Mouse (Mus musculus) mature B cell (primary cell): ENCODE data around the gene Plekhm2.

Experiments
- in situ Hi-C: fragments of 300-500 bp; cut with MboI; formaldehyde crosslinking; loops from 2 replicates; pipeline ENCODE4 v1.14.3; 2019

Plekhm2 gene

DNA sequence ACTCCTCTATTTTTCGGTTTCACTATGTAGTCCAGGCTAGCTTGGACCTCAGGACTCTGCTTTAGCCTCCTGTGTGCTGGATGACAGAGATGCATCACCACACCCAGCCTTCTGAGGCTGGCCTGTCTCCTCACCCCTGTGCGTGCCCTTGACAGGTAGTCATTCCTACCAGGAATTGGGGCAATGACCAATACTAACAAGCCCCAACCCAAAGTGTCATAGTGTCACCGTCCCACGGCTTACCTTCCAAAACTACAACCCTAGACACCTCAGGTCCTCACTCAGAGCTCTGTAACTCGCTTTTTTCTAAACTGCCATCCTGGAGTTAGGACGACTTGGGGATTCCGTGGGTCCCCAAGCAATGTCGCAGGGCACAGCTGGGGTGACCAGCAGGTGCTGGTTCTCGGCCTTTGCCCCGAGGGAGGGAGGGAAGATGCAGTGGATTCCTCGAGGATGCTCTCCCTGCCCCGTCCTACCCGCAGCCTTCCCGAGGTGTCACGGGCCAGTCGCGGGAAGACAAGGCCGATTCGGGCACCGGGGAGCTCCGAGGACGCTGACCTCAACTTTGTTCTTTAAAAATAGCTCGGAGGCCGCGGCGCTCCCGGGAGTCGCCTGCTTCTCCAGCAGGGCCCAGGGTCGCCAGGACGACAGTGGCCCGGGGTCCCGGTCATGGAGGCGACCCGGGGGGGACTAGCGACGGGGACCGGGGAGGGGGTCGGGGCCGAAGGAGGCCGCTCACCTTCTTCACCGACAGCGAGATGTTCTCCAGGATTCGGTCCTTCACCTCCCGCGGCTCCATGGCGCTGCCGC, 1.4 kb downstream of the Plekhm2 start:
- in situ Hi-C loops: no loop called here

- in situ Hi-C loops: no loop called here
These were observed 3.8 kb downstream of the Plekhm2 start for GRCm38 (mm10) chr4:141660884-141661283.

DNA sequence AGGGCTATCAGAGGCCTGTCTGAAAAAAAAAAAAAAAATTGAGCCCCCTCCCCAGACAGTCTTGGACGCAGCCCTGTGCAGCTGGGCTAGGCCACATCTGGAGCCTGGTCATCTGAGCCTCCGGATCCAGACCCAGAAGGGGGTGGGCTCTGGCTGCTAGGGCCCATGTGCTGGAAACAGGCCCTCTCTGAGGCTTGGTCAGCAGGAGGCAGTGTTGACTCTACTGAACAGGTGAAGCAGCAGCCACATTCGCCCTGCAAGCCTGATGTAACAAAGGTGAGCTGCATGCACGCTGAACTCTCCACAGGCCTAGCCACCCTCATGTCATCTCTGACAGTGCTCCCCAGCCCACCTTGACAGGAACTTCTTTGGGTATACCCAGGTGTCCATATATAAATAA, 5.0 kb downstream of the Plekhm2 start:
- in situ Hi-C loops: no loop called here

GRCm38 (mm10) chr4:141658846-141659484, 5.7 kb downstream of the Plekhm2 start:
- in situ Hi-C loops: no loop called here

- in situ Hi-C loops: no loop called here
These were observed 7.8 kb downstream of the Plekhm2 start for GRCm38 (mm10) chr4:141656932-141657331.

GRCm38 (mm10) chr4:141655908-141656608, 8.6 kb downstream of the Plekhm2 start:
- in situ Hi-C loops: no loop called here

GRCm38 (mm10) chr4:141654509-141654908, 10.2 kb downstream of the Plekhm2 start:
- in situ Hi-C loops: no loop called here

- in situ Hi-C loops: no loop called here
These were observed 10.9 kb downstream of the Plekhm2 start for GRCm38 (mm10) chr4:141653813-141654212.

GRCm38 (mm10) chr4:141653044-141653443, 11.7 kb downstream of the Plekhm2 start:
- in situ Hi-C loops: no loop called here

DNA sequence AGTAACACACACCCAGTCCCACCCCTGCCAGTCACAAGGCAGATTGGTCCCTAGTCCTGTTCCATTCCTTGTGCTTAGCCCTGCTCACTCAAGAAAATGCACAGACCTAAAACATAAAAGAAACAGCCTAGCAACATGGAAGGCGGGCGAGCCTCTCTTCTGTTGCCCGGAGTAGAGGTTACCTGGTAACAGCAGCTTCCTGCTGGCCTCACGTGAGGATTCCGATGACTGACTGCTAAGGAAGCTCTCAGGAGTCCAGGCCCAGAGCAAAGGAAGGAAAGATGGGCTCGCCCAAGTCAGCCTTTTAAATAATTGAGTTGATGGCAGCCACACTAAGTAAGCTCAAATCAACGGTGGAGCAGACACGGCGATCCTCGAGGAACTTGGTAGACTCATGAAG, 12.8 kb downstream of the Plekhm2 start:
- in situ Hi-C loops: no loop called here

- in situ Hi-C loops: no loop called here
These were observed 13.4 kb downstream of the Plekhm2 start for GRCm38 (mm10) chr4:141651286-141651685.

GRCm38 (mm10) chr4:141649244-141649643, 15.5 kb downstream of the Plekhm2 start:
- in situ Hi-C loops: no loop called here

GRCm38 (mm10) chr4:141648262-141648661, 16.4 kb downstream of the Plekhm2 start:
- in situ Hi-C loops: no loop called here

- in situ Hi-C loops: no loop called here
These were observed 17.5 kb downstream of the Plekhm2 start for GRCm38 (mm10) chr4:141647187-141647586.

DNA sequence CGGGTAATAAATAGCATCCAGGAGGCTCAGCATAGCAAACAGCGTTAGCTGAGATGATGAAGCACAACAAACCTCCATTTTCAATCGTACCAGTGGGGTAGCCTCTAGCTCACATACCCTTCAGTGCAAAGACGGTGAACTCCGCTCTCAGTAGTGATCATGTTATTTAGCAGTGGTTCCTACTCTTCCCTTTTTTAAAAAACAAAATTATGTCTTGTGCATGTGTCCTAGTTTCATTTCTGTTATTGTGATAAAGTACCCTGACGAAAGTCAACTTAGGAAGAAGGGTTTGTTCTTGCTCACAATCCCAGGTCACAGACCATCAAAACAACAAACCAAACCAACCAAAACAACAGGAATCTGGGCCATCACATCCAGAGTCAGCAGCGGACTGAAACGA, 18.7 kb downstream of the Plekhm2 start:
- in situ Hi-C loops: no loop called here

DNA sequence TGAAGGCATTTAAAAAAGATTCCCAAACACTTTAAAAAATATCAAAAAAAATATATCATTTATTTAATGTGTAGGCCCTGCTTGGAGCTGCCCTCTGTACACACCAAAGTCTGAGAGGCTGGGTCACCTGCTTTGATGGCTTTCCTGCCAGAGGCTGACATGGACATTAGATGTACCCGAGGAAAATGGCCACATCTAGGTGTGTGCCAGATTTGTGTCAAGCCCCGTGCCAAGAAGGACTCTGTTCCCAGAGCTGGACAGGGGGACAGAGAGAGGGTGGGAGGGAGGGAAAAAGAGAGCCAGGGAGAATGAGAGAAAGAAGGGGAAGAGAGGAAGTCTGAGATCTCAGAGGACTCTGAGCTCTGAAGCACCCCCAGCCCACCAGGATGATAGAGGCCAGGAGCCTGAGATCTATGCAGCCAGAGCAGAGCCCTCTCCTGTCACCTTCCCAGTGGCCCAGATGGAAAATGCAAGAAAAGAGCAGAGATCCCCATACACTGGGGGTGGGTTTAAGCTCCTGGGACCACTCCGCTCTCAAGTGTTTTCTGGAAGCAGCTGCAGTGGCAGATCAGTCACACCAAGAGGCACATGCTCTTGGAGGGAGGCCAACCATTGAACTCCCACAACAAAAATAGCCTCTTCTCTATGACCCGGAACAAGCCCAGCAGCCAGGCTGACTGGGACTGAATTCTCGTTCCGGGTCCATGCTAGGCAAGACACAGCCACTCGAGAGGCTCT, 21.4 kb downstream of the Plekhm2 start:
- in situ Hi-C loops: no loop called here

- in situ Hi-C loops: no loop called here
These were observed 22.5 kb downstream of the Plekhm2 start for GRCm38 (mm10) chr4:141641961-141642811.

- in situ Hi-C loops: no loop called here
These were observed 23.3 kb downstream of the Plekhm2 start for GRCm38 (mm10) chr4:141641353-141641771.

GRCm38 (mm10) chr4:141639474-141639873, 25.2 kb downstream of the Plekhm2 start:
- in situ Hi-C loops: no loop called here

DNA sequence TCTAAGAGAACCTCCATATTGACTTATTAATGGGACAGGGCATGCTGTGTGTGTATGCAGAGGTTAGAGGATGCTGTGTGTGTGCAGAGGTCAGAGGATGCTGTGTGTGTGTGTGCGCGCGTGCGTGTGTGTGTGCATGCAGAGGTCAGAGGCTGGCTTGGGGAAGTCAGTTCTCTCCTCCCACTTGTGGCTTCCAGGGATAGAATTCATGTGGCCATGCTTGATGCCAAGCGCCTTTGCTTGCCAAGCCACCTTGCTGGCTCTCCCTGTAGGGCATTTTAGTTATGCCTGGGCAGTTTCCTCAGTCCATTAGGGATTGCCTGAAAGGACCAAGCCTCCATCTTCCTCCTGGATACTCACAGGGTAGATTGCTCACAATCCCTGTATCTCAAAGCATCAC, 28.0 kb downstream of the Plekhm2 start:
- in situ Hi-C loops: no loop called here

DNA sequence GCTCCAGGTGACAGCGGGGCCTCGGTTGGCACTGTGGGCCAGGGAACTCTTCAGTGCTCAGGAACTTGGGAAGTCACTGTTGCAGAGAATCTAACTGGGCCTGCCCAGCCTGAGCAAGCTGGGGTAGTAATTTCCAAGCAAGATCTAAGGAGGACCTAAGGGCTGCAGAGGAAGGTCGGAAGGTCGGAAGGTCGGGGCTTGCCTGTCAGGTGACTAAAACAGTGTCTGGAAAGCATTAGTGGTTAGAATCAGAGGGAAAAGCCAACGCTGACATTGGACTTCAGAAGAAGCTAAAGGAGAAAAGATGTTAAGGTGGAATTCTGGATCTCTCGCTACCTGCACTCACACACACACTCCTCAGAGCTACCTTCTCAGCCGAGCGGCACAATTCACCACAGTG, 28.7 kb downstream of the Plekhm2 start:
- in situ Hi-C loops: no loop called here
